ENCODE assay signal across 10 mouse cellular contexts in the genomic region with DNA sequence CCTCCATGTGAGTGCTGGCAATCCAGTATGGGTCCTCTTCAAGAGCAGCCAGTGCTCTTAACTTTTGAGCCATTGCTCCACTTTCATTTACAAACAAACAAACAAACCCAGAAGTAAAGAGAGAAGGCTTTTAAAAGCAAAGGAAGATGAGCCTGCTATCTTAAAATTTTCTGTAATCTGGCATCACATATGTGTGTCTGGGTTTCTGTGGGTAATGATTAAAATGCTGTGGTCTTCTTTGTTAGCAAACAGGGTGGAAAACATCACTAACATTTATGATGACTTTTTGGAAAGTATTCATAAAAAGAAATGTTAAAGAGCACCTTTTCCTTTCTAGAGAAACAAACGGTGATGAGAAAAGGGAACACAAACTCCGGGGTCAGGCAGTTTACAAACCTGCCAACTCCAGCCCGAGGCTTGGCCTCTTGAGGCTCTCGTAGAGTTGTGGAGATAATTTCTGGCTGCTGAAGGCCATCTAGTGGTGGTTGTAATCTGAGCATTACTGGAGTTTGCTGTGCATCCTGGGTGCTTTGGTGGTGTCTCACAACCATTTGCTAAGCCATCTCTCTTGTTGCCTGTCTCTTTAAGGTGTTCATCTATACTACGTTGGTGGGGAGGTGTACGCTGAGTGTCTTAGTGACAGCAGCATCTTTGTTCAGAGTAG. TPM values are rescaled to one million over a fixed set of nuclear protein-coding genes. Genes with fewer than 3 reads are reported as not detected.
DNase-seq lines count a peak whose midpoint lies in the region; ATAC-seq lines count a peak whose summit lies in the region.
"Had no signal": no experiment of that assay in that cellular context is flagged by ENCODE, and none has a peak within 500 bp of the region (broad histone marks: within the 10 kb centered on the region; RNA-seq: fewer than 3 reads in every experiment).

No protein-coding gene starts in this region.

- no peak for ATAC-seq in hindbrain, embryonic 11.5 days (ENCODE audit: low FRiP score)
- no peak for ATAC-seq in hindbrain, embryonic 13.5 days (ENCODE audit: low FRiP score)

- intact Hi-C loops in left cerebral cortex, postnatal 25 days (cut with DNase I), result loop anchor here (1.0 to 5.0 kb wide), 3 partner anchors 77 to 260 kb away; no protein-coding TSS in a partner anchor

- H3K4me3 ChIP-seq in hindbrain, embryonic 11.5 days (ENCODE audit: low read depth, low read length), result no peak overlapping the region
- H3K4me3 ChIP-seq in hindbrain, embryonic 13.5 days, result no peak overlapping the region
- H3K4me3 ChIP-seq: embryonic facial prominence, embryonic 15.5 days had no signal

- H3K36me3 ChIP-seq in hindbrain, embryonic 11.5 days (ENCODE audit: control insufficient read depth, insufficient read depth, low read length), result peaks cover 6% of the 10 kb centered on the region
- H3K36me3 ChIP-seq in hindbrain, embryonic 13.5 days, result peaks cover 79% of the 10 kb centered on the region

- peak; percentile 39 for DNase-seq in hindbrain, embryonic 11.5 days (ENCODE audit: low spot score)
- DNase-seq in urinary bladder, postnatal 14 days (ENCODE audit: low spot score), result peak; percentile 28
- no peak for DNase-seq in urinary bladder, adult 18-20 months (ENCODE audit: low spot score in 2 of 2)
- peak; percentile 50 to 61 for DNase-seq in cerebellum, postnatal 10 days
- DNase-seq in left cerebral cortex, postnatal 25 days (ENCODE audit: low spot score in 2 of 2), result peak; percentile 46 to 55
- DNase-seq in urinary bladder, adult 2 months (ENCODE audit: low spot score), result no peak
- DNase-seq in yolk sac, embryonic 10.5 days (ENCODE audit: low spot score), result no peak

- WGBS in hindbrain, embryonic 11.5 days, result 69% methylated on average over 6 of the region's 6 CpGs
- 63% methylated on average over 6 of the region's 6 CpGs for WGBS in hindbrain, embryonic 13.5 days

- no peak overlapping the region for H3K27ac ChIP-seq in hindbrain, embryonic 11.5 days (ENCODE audit: low read depth, low read length)
- H3K27ac ChIP-seq in hindbrain, embryonic 13.5 days, result no peak overlapping the region
- H3K27ac ChIP-seq: embryonic facial prominence, embryonic 15.5 days had no signal

- H3K27me3 ChIP-seq in hindbrain, embryonic 11.5 days (ENCODE audit: control insufficient read depth, insufficient read depth, low read length), result no peaks in the 10 kb centered on the region
- no peaks in the 10 kb centered on the region for H3K27me3 ChIP-seq in hindbrain, embryonic 13.5 days
- H3K27me3 ChIP-seq: embryonic facial prominence, embryonic 15.5 days had no signal

- H3K9me3 ChIP-seq in hindbrain, embryonic 11.5 days (ENCODE audit: control insufficient read depth, low read length), result no peaks in the 10 kb centered on the region
- no peaks in the 10 kb centered on the region for H3K9me3 ChIP-seq in hindbrain, embryonic 13.5 days
- H3K9me3 ChIP-seq: embryonic facial prominence, embryonic 15.5 days had no signal

- H3K9ac ChIP-seq in hindbrain, embryonic 11.5 days (ENCODE audit: low read depth, low read length), result no peak overlapping the region
- H3K9ac ChIP-seq in hindbrain, embryonic 13.5 days, result no peak overlapping the region
- H3K9ac ChIP-seq: embryonic facial prominence, embryonic 15.5 days had no signal

- H3K4me1 ChIP-seq in hindbrain, embryonic 11.5 days (replicated peaks; ENCODE audit: control insufficient read depth, insufficient read depth, low read length), result no peaks in the 10 kb centered on the region
- H3K4me1 ChIP-seq in hindbrain, embryonic 13.5 days (replicated peaks), result no peaks in the 10 kb centered on the region
- H3K4me1 ChIP-seq: embryonic facial prominence, embryonic 15.5 days had no signal

- H3K4me2 ChIP-seq in hindbrain, embryonic 11.5 days (replicated peaks; ENCODE audit: low read depth, low read length), result no peak overlapping the region
- H3K4me2 ChIP-seq in hindbrain, embryonic 13.5 days, result no peak overlapping the region
- H3K4me2 ChIP-seq: embryonic facial prominence, embryonic 15.5 days had no signal

RNA-seq across cellular contexts. Expression of gene Gm45623, which starts 18.3 kb away (rescaled TPM):
- not detected in 2 replicates for polyA plus RNA-seq in hindbrain, embryonic 11.5 days (2014; fragmentation: Nextera tagmentation; extraction: Ambion mirVana)
- polyA plus RNA-seq in hindbrain, embryonic 13.5 days (2015; fragmentation: Nextera tagmentation; extraction: Ambion mirVana), result 1.5 and 1.7 TPM in 2 replicates
- 10 to 100 TPM; 10.8 to 15.4 TPM for total RNA-seq in left cerebral cortex, postnatal 25 days (2021)
- polyA plus RNA-seq in urinary bladder, adult 2 months (2012; rRNA removed), result not detected in 2 replicates
- polyA plus RNA-seq: neural tube, embryonic 11.5 days had no signal

RNA-seq across cellular contexts. Expression of gene Smad5, which starts 32.5 kb away (rescaled TPM):
- 47.8 and 50.9 TPM in 2 replicates for polyA plus RNA-seq in hindbrain, embryonic 11.5 days (2014; fragmentation: Nextera tagmentation; extraction: Ambion mirVana)
- polyA plus RNA-seq in hindbrain, embryonic 13.5 days (2015; fragmentation: Nextera tagmentation; extraction: Ambion mirVana), result 23.5 and 24.1 TPM in 2 replicates
- 10 to 100 TPM; 20.2 to 20.3 TPM for total RNA-seq in left cerebral cortex, postnatal 25 days (2021)
- polyA plus RNA-seq in urinary bladder, adult 2 months (2012; rRNA removed), result 21.9 and 25.7 TPM in 2 replicates

Comparison
In these comparisons a context has a peak if more than half of its experiments do, and no peak if none do; other contexts are left out.
1. DNase-seq: peak in hindbrain, embryonic 11.5 days (single experiment), urinary bladder, postnatal 14 days (single experiment), cerebellum, postnatal 10 days (2 of 2) and left cerebral cortex, postnatal 25 days (2 of 2); none in urinary bladder, adult 18-20 months (0 of 2), urinary bladder, adult 2 months (single experiment) and yolk sac, embryonic 10.5 days (single experiment).